Mouse (Mus musculus) T-helper 1 cell (primary cell): ENCODE measurements around the gene Lepr.
"Not testable (repeated sequence)": the region's sequence is repeated elsewhere in the genome, so short reads cannot be mapped to it uniquely, and the experiment has no call there.

Experiments used
- in situ Hi-C: fragments of 300-600 bp; cut with MboI, MseI; formaldehyde crosslinking; loops from one replicate; pipeline ENCODE4 v1.15.1; 2025; ENCODE audit warnings: high pct_unique_total_duplicates

Lepr gene

DNA sequence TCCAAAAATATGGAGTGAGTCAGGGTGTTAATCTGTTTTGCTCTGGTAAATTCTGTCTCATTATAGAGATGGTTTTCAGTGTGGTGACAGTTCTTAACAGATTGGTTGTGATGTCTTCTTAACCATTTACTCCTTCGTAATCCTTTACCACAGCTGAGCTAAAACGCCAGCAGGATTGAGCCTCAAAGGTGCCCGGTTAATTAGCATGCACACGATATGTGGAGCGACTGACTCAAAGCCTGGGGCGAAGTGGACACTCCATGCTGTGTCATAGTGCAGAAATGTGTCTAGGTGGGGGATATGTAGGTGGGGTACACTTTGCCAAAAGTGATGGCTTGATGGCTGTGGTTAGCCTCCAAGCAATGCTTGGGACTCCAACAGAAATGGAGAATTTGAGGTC, 1.4 kb upstream of the Lepr start:
- in situ Hi-C loops = no loop called here

DNA sequence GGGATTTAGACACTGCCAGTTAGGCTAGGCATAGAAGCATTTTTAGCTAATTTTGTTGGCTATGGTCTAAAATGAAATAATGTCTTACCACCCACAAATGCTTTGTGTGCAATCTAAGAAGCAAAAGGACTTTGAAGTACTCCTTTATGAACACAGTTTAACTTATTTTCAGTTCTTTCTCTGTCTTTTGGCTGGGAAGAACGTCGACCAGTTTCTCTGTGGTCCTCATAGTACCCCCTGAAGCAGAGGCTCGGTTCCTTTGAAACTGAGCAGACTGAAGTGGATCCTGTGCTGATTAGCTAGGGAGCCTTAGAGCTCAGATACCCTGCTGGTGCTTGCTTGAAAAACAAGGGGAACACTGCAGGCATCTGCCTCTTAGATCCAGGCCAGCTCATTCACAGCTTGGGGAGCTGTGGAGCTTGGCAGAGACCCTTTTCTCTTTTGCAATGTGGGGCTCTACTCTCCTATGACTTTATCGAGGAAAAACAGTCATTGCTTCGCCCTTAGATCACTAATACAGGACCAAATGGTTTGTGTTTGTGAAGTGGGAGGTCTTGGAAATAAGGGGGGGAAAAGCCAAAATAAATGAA, 1.9 kb downstream of the Lepr start:
- in situ Hi-C loops = no loop called here

DNA sequence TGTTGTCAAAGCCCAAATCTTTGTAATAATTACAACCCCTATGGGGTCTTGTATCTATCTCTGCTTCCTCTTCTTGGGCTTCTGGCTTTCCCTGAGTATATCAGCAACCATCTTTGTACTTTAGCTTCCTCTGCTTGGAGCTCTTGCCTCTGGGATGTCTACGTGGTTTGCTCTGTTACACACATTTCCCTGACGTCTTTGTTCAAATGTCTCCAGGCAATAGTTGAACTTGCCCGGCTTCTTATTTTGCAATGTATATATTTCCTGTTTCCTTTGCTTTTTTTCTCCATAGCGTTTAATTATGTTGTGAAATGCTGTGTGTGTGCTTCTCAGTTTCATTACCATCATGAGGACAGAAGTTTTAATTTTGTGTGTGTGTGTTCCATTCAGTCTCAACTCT, 4.5 kb downstream of the Lepr start:
- in situ Hi-C loops = no loop called here

DNA sequence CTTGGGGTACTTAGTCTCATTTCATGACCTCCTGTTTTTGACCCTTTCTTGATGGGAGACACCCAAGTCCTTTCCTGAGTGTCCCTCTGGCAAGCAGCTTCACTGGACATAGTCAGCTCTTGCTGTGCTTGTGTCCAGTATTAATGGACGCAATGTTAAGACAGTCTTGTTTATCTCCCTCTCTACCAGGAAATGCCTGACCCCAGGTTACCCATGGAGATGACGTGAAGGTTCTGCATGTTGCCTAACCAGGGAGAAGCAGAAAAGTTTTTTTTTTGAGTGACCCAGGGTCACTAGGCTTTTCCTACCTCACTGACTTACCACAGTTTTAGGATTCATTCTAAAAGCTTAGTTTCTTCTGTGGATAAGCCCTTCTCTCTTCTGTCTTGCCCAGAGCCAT, 24.8 kb downstream of the Lepr start:
- in situ Hi-C loops = no loop called here

DNA sequence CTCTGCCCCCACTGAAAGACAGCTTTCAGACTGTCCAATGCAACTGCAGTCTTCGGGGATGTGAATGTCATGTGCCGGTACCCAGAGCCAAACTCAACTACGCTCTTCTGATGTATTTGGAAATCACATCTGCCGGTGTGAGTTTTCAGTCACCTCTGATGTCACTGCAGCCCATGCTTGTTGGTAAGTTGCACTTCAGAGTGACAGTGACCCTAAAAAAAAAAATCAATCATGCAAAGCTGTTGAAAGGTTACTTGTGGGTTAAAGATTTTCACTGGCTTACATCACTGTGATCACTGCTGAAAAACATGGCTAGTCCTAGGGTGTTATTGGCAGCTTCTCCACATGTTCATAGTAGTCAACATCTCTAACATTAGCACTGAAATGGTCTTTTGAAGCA, 28.3 kb downstream of the Lepr start:
- in situ Hi-C loops = no loop called here

DNA sequence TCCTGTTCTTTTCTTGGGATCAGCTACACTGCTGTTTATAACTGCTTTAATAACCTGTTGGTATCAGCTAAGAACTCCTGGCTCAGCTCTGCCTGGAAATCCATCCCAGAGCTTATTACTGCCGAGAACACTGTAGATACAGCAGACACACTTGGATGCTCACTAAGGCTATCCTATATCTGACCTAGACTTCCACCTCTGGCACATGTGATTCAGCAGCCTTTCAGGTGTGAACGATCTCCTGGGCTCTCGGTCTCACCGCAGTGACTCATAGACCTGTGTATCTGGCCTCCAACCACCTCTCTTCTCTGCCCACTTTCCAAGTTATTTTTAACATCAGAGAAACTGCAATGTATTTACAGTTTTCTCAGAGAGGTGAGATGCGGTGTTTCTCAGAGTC, 43.3 kb downstream of the Lepr start:
- in situ Hi-C loops = no loop called here

DNA sequence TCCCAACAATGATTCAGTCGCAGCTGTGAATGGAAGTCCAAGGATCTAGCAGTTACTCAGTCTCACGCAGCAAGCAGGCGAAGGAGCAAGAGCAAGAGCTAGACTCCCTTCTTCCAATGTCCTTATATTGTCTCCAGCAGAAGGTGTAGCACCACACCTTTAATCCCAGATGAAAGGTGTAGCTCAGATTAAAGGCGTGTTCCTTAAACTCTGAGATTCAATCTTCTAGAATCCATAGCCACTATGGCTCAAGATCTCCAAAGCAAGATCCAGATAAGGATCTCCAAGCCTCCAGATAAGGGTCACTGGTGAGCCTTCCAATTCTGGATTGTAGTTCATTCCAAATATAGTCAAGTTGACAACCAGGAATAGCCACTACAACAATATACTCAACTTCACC, 126.7 kb downstream of the Lepr start, which contains the start of gene B020004J07Rik:
B020004J07Rik (minus strand) TSS at position 101 of the 400 bp plus-strand sequence.
- in situ Hi-C loops = not testable (repeated sequence)

DNA sequence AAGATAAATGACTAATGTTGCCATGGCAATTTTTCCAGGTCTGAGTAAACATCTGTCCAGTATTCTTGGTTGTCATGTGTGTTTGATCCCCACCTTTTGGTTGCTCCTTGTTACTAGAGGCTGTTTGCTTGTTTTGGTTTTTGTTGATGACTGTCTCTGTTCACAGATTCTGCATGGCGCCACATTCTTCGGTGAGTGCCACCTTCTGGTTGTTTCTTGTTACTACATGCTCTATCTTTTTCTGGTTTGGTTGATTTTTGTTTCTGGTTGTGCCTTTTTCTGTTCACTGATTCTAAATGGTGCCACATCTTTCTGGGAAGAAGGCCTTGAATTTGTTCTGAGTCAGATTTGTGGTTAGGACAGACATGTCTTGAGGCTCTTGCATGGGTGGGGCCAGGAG, 133.7 kb downstream of the Lepr start:
- in situ Hi-C loops = no loop called here

DNA sequence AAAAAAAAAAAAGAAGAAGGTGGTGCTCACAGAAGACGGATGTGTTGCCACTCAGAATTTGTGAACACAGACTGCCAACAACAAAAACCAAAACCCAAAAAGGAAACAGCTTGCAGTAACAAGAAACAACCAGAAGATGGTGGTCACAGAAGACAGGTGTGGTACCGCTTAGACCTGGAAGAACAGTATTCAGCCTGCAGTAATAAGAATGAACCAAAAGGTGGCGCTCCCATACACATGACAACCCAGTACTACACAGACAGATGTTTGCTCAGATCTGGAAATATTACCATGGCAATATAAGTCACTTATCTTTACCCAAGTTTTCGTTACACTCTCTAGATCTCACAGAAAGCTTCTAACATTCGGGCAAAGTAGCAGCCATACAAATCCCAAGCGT, 143.7 kb downstream of the Lepr start:
- in situ Hi-C loops = no loop called here

DNA sequence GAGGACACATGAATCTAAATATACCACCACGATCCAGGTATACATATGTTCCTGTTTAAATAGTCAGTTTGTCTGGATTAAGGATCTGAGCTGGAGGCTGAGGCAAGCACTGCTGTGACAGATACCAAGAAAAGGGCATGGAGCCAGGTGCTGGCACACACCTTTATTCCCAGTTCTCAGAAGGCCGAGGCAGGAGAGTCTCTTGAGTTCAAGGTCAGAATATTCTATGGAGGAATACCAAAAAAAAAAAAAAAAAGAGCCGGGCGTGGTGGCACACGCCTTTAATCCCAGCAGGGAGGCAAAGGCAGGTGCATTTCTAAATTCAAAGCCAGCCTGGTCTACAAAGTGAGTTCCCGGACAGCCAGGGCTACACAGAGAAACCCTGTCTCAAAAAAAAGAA, 145.1 kb downstream of the Lepr start:
- in situ Hi-C loops = no loop called here
